Mouse (Mus musculus): ENCODE measurements around the gene Naaladl2. TPM values are rescaled to one million over a fixed set of nuclear protein-coding genes. Genes with fewer than 3 reads are reported as not detected.

Naaladl2 gene
- total and polyA plus RNA-seq, 3 experiments: 0.13 TPM; not detected in 2

GRCm38 (mm10) chr3:24992078-24992477 is 152.0 kb downstream of the Naaladl2 start:
- Histone ChIP-seq H3K9me3 (replicated peaks; ENCODE audit: low read length) (peaks cover 18% of the 10 kb centered on the region), H3K36me3 (replicated peaks in 1 of 2; ENCODE audit: control insufficient read depth in 1 of 2, insufficient read depth in 1 of 2, low read length in 1 of 2) (no peaks in the 10 kb centered on the region), H3K27me3 (replicated peaks) (no peaks in the 10 kb centered on the region), H3K79me2 (replicated peaks; ENCODE audit: control insufficient read depth, extremely low read depth, insufficient read depth, poor library complexity, severe bottlenecking) (no peaks in the 10 kb centered on the region), H3K4me3 (replicated peaks in 1 of 3; ENCODE audit: low read depth in 2 of 3, low read length in 2 of 3, poor library complexity in 1 of 3) (no peak overlapping the region), H3K4me2 (ENCODE audit: insufficient read depth, low read depth, poor library complexity, severe bottlenecking) (no peak overlapping the region), H3K4me1 (ENCODE audit: control insufficient read depth in 1 of 2, insufficient read depth in 2 of 2) (no peaks in the 10 kb centered on the region), H3K27ac (ENCODE audit: insufficient read depth, low read depth) (no peak overlapping the region), H3K9ac (ENCODE audit: insufficient read depth, low read depth) (no peak overlapping the region)
- in situ Hi-C loops (cut with MboI; ENCODE audit: low pct_ligation_motif_present, low pct_unique_long_range_greater_than_20kb, low sequenced_read_pairs) (no loop called here), dilution Hi-C loops (cut with MboI; ENCODE audit: extremely low pct_ligation_motif_present, extremely low pct_unique_long_range_greater_than_20kb, low sequenced_read_pairs) (no loop called here)
- DNase-seq (ENCODE audit: extremely low read depth): no peak
- TF ChIP-seq SIN3A (IDR thresholded peaks at IDR 0.05; ENCODE audit: low read length): no peak
- no peak for TF ChIP-seq RCOR1 (conservative IDR thresholded peaks at IDR 0.05; ENCODE audit: low read depth, low read length)
- TF ChIP-seq NRF1 (IDR thresholded peaks at IDR 0.05; ENCODE audit: low read depth, low read length): no peak
- TF ChIP-seq MYC (IDR thresholded peaks at IDR 0.05; ENCODE audit: low read depth, low read length): no peak
- no peak for TF ChIP-seq POLR2A (IDR thresholded peaks at IDR 0.05; ENCODE audit: low read depth, low read length)
- no peak for TF ChIP-seq GABPA (IDR thresholded peaks at IDR 0.05; ENCODE audit: insufficient replicate concordance, low read depth, low read length)
- no peak for TF ChIP-seq KAT2A (IDR thresholded peaks at IDR 0.05; ENCODE audit: insufficient replicate concordance, low read length)

GRCm38 (mm10) chr3:24982111-24982510 is 161.9 kb downstream of the Naaladl2 start:
- no peak for DNase-seq (ENCODE audit: extremely low read depth)
- dilution Hi-C loops (cut with MboI; ENCODE audit: extremely low pct_ligation_motif_present, extremely low pct_unique_long_range_greater_than_20kb, low sequenced_read_pairs): no loop called here
- no peak overlapping the region for H3K27ac ChIP-seq (ENCODE audit: insufficient read depth, low read depth)
- in situ Hi-C loops (cut with MboI; ENCODE audit: low pct_ligation_motif_present, low pct_unique_long_range_greater_than_20kb, low sequenced_read_pairs): no loop called here
- H3K4me1 ChIP-seq (ENCODE audit: control insufficient read depth in 1 of 2, insufficient read depth in 2 of 2): no peaks in the 10 kb centered on the region
- TF ChIP-seq MYC (IDR thresholded peaks at IDR 0.05; ENCODE audit: low read depth, low read length) (no peak), POLR2A (IDR thresholded peaks at IDR 0.05; ENCODE audit: low read depth, low read length) (no peak), PAX5 (IDR thresholded peaks at IDR 0.05; ENCODE audit: low read length) (no peak), ETS1 (conservative IDR thresholded peaks at IDR 0.05; ENCODE audit: low read depth, low read length) (no peak), TCF12 (IDR thresholded peaks at IDR 0.05; ENCODE audit: low read depth, low read length) (no peak), BHLHE40 (IDR thresholded peaks at IDR 0.05; ENCODE audit: low read depth, low read length) (no peak)
- peaks cover 20% of the 10 kb centered on the region for H3K9me3 ChIP-seq (replicated peaks; ENCODE audit: low read length)
- H3K9ac ChIP-seq (ENCODE audit: insufficient read depth, low read depth): no peak overlapping the region
- no peaks in the 10 kb centered on the region for H3K79me2 ChIP-seq (replicated peaks; ENCODE audit: control insufficient read depth, extremely low read depth, insufficient read depth, poor library complexity, severe bottlenecking)
- no peaks in the 10 kb centered on the region for H3K36me3 ChIP-seq (replicated peaks in 1 of 2; ENCODE audit: control insufficient read depth in 1 of 2, insufficient read depth in 1 of 2, low read length in 1 of 2)
- H3K4me2 ChIP-seq (ENCODE audit: insufficient read depth, low read depth, poor library complexity, severe bottlenecking): no peak overlapping the region
- H3K4me3 ChIP-seq (replicated peaks in 1 of 3; ENCODE audit: low read depth in 2 of 3, low read length in 2 of 3, poor library complexity in 1 of 3): no peak overlapping the region
- H3K27me3 ChIP-seq (replicated peaks): no peaks in the 10 kb centered on the region

- Histone ChIP-seq H3K4me2 (ENCODE audit: insufficient read depth, low read depth, poor library complexity, severe bottlenecking) (no peak overlapping the region), H3K4me1 (ENCODE audit: control insufficient read depth in 1 of 2, insufficient read depth in 2 of 2) (no peaks in the 10 kb centered on the region), H3K27ac (ENCODE audit: insufficient read depth, low read depth) (no peak overlapping the region), H3K27me3 (replicated peaks) (no peaks in the 10 kb centered on the region), H3K4me3 (replicated peaks in 1 of 3; ENCODE audit: low read depth in 2 of 3, low read length in 2 of 3, poor library complexity in 1 of 3) (no peak overlapping the region), H3K79me2 (replicated peaks; ENCODE audit: control insufficient read depth, extremely low read depth, insufficient read depth, poor library complexity, severe bottlenecking) (no peaks in the 10 kb centered on the region), H3K9ac (ENCODE audit: insufficient read depth, low read depth) (no peak overlapping the region), H3K9me3 (replicated peaks; ENCODE audit: low read length) (peaks cover 22% of the 10 kb centered on the region), H3K36me3 (replicated peaks in 1 of 2; ENCODE audit: control insufficient read depth in 1 of 2, insufficient read depth in 1 of 2, low read length in 1 of 2) (no peaks in the 10 kb centered on the region)
- no peak for TF ChIP-seq TBP (conservative IDR thresholded peaks at IDR 0.05; ENCODE audit: low read depth, low read length)
- no peak for TF ChIP-seq MAFK (IDR thresholded peaks at IDR 0.05; ENCODE audit: insufficient replicate concordance, low read length)
- TF ChIP-seq USF1 (IDR thresholded peaks at IDR 0.05; ENCODE audit: low read depth, low read length): no peak
- TF ChIP-seq MYC (IDR thresholded peaks at IDR 0.05; ENCODE audit: low read depth, low read length): no peak
- no peak for TF ChIP-seq MAZ (IDR thresholded peaks at IDR 0.05; ENCODE audit: low read depth, low read length)
- no peak for TF ChIP-seq NELFE (IDR thresholded peaks at IDR 0.05; ENCODE audit: low read depth, low read length)
- dilution Hi-C loops (cut with MboI; ENCODE audit: extremely low pct_ligation_motif_present, extremely low pct_unique_long_range_greater_than_20kb, low sequenced_read_pairs): no loop called here
- DNase-seq (ENCODE audit: extremely low read depth): no peak
- in situ Hi-C loops (cut with MboI; ENCODE audit: low pct_ligation_motif_present, low pct_unique_long_range_greater_than_20kb, low sequenced_read_pairs): no loop called here
These were observed 201.9 kb downstream of the Naaladl2 start for GRCm38 (mm10) chr3:24942170-24942569.

Measured in CH12.LX (cell line).